Mouse (Mus musculus) ES-Bruce4 (cell line): ENCODE results near the gene Ifit1.

Source experiments
- CTCF ChIP-seq: IDR thresholded peaks from one replicate; pipeline ENCODE4 v1.8.1; 2011; ENCODE audit warnings: low read depth, low read length
- POLR2A ChIP-seq: IDR thresholded peaks from one replicate; pipeline ENCODE4 v1.8.1; 2011; ENCODE audit warnings: low read length; ENCODE audit not compliant: insufficient read depth

DNA sequence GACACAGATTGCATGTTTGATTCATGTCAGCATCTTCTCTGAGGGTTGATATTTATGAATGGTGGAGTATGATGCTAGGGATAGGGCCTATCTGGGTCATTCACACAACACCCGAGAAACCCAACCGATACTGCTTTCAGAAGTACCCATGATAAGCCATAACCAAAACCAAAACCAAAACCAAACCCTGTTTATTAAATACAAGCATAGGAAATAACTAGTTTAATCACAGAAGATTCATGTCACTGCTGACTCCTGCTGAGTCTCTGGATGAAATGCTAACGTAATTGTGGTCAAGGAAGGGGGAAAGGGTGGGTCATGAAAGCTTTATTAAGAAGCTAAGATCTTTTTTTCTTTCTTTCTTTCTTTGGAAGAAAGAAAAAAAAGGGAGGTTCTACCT, 9.6 kb downstream of the Ifit1 start:
- TF ChIP-seq CTCF (no peak), POLR2A (no peak)
